Mouse (Mus musculus): Measurements from ENCODE around the gene Aqp3.

Aqp3 gene

DNA sequence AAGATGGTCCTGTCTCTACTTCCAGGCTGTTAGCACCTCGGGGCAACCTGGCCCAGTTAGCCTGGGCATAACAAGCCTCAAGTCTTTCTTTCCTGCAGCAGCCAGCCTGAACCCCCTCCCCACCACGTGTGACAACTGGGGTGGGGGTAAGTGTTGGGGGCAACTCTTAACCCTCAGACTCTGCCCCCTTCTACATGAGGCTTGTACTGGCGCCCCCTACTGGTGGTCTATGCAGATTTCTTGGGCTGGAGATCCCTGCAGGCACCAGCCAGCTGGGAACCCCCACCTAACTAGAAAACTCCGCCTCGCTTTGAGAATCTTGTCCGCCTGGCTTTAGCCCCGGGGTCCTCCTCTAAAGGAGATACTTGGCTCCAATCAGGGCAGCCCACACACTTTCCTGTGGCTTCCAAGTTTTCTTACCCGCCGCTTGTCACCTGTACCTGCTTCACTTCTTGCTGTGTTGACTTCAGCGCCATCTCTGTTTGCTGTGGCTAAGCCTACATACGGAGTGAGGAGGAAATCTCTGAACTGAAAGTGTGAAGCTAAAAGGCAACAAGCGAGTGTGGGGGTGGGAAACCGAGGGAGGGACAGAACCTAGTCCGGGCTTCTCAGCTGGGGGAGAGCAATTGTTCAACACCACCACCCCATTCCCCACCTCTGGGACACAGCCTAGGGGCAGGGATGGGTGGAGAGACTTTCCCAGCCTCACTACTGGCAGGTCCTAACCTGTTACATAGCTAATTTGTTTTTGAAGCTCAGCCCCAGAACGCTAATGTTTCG, 33.9 kb downstream of the Aqp3 start:
- DNase-seq (ENCODE audit: low read depth, low spot score) = no peak

- DNase-seq (ENCODE audit: low read depth, low spot score) = no peak
These were observed 34.6 kb downstream of the Aqp3 start for GRCm38 (mm10) chr4:41063351-41063750.

- DNase-seq (ENCODE audit: low read depth, low spot score) = no peak
These were observed 40.6 kb downstream of the Aqp3 start for GRCm38 (mm10) chr4:41057361-41057760.

DNA sequence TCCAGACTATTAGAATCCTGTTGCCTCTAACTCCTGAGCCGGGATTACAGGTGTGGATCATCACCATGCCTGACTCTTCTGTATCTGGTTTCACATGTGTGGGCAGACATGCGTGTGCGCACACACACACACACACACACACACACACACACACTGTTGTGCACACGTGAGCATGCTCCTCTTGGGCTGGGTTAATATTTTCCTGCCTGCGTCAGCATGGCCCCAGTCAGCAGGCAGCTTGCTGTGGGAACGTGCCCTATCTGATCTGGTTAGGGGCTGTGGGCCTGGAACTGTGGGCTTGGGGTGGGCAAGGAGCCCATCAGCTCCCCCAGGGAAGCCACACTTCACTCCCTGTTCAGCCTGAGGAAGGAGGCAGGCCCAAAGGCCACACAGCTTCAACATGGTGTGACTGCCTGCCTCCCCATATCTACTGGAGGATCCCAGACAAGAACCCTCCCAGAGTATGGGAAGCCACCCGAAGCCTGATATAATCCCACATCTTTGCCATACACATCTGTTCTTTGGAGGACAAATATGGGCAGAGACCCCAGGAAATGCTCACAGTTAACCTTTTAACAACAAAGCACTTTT, 41.1 kb downstream of the Aqp3 start:
- no peak for DNase-seq (ENCODE audit: low read depth, low spot score)

DNA sequence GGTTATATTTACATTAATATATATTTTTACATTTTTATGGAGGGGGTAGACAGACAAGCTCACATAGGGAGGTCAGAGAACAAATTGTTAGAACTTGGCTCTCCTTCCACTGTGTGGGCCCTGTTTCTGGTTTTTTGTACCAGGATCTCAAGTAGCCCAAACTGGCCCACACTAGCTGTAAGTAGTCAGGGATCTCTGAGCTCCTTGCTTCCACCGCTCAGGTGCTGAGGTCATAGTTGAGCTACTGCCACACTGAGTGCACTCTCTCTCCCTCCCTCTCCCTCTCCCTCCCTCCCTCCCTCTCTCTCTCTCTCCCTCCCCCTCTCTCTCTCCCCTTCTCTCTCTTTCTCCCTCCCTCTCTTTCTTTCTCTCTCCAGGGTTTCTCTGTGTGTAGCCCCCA, 41.7 kb downstream of the Aqp3 start:
- DNase-seq (ENCODE audit: low read depth, low spot score) = no peak

DNA sequence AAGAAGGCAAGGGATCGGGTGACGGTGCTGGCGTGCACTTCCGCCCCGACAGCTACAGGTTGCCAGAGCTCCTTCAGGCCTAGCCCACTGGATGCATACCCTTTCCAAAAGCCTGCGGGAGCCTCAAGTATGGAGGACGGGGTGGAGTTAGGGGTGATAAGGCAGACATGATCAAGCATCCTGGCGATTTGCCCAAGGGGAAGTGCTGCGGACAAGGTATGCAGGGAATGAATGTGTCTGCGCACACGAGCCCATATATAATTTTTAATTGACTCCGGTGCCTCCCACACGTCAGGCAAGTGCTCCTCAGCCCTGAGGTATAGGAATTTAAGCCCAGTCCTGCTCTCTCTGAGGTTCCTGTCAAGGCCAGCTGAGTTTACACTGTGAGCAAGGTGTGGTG, 42.9 kb downstream of the Aqp3 start:
- peak; percentile 32 for DNase-seq (ENCODE audit: low read depth, low spot score)

DNA sequence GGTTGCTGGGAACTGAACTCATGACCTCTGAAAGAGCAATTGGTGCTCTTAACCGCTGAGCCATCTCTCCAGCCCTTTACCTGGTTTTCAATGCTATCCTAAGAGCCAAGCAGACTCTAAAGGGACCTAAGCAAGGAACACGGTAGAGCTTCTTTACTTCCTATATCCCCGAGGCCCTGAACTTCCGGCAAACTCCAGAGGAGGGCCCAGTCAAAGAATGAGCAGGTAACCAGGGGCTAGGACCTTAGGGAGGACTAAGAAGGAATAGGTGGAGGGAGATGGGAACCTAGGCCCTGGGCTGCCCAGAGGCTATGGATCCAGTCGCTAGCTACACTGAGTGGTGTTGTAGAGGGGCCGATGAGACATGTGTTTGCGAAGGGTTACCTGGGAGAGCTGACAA, 46.2 kb downstream of the Aqp3 start:
- no peak for DNase-seq (ENCODE audit: low read depth, low spot score)

DNA sequence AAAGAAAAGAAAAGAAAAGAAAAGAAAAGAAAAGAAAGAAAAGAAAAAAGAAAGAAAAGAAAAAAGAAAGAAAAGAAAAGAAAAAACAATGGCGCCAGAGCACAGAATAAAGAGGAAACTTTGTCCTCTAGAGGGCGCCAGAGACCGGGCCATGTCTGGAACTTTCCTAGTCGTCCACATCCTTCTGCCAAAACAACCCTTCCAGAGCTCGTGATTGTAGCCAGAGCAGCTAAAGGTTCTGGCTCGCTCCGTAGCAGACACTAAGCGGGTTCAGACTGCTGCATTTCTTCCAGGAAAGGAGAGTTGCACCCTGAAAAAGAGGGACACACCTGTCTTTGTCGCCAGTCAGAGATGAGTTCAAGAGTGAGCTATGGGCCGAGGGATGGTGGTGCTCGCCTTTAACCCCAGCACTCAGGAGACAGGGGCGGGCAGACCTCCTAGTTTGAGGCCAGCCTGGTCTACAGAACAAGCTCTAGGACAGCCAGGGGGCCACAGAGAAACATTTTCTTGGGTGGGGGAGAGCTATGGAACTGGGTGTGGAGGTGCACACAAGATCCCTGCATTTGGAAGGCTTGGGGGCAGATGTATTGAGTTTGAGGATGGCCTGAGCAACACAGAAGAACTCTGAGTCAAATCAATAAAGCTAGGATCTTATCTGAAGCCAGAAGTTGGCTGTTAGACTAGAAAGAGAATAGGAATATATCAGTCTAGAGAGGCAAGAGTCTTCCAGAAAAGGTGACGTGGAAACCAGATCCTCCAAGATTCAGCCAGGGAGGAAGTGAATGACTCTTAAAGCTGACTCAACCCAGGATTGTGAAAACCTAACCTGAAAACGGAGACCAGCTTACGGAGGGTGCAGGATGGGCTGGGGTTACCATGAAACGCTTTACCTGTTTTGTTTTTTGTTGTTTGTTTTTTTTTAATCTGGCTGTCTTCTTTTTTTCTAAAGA, 47.0 kb downstream of the Aqp3 start:
- peak; percentile 76 for DNase-seq (ENCODE audit: low read depth, low spot score)

DNA sequence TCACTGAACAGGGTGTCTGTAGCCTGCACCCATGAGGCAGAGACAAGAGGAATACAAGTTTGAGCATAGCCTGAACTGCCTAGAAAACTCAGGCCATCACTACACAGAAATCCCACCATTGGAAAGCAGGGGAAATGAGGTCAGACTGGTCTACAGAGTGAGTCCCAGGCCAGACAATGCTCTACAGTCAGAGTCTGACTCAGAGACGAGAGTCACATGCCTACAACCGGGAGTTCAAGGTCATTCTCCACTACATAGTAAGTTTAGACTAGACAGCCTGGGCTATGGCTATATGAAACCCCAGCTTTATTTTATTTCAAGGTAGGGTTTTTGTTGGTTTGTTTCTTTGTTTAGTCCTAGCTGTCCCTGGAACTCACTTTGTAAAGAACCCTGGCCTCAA, 49.1 kb downstream of the Aqp3 start:
- DNase-seq (ENCODE audit: low read depth, low spot score) = no peak

DNA sequence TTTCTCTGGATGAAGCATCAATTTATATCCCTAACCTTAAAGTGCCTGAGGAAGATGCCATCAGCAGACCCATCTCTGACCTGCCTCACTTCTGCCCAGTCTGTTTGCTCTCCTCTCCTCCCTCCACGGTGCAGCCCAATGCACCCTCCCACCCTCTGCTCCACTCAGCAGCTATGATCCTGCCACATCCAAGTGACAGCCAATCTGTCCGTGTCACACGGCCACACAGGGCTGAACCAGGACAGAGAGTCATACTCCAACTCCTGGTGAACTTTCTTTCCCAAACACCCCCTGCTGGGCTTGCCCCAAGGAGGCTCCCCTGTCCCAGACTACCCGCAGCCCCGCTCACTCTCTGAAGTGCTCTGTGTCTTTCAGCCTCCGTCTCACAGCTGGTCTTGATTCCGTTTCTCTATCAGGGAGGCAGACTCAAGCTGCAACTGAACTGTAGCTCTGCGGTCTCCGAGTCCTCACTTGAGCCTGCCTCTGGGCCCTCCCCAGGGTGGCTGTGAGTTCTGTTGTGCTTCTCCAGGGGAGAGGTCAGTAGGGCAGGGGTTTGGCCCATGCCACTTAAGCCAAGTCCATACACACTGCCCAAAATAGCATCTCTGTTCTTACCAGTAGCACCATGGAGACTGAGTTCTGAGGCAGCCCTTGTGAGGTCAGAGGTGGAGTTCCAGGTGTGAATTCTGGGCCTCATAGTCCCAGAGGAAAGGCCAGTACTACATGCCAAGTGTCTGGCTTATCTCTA, 50.3 kb downstream of the Aqp3 start, which contains the start of gene Aqp7:
TSS of gene Aqp7 (minus strand) at position 616 of the 748 bp plus-strand sequence.
- DNase-seq (ENCODE audit: low read depth, low spot score) = no peak

GRCm38 (mm10) chr4:41046254-41046795, 51.7 kb downstream of the Aqp3 start:
- no peak for DNase-seq (ENCODE audit: low read depth, low spot score)

- no peak for DNase-seq (ENCODE audit: low read depth, low spot score)
These were observed 52.7 kb downstream of the Aqp3 start for GRCm38 (mm10) chr4:41045288-41045687.

DNA sequence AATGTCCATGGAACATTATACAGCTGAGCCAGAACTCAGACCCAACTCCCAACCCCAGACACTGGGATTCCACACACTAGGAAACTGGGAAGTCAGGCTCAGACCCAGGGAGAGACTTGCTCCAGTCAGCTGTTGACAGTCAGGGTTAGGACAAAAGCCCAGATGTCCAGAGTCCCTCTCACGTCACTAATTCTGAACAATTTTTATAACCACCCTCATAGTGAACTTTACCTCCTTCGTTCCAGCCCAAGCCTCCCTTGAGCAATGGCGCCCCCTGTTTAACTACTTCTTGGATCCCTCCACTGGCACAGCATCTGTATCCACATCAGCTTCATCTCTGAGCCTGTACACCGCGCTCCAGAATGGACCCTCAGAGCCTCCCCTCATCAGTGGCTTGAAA, 54.0 kb downstream of the Aqp3 start:
- DNase-seq (ENCODE audit: low read depth, low spot score) = no peak

GRCm38 (mm10) chr4:41042880-41043279, 55.1 kb downstream of the Aqp3 start:
- no peak for DNase-seq (ENCODE audit: low read depth, low spot score)

All from embryo, embryonic 11.5 days (tissue).